Mouse (Mus musculus) megakaryocyte progenitor cell, adult 5-6 weeks (primary cell): Measurements from ENCODE around the gene Fip1l1. TPM values are rescaled to one million over a fixed set of nuclear protein-coding genes. Genes with fewer than 3 reads are reported as not detected.

ENCODE experiments used
- total RNA-seq, 2 experiments: library from RNA; stranded (forward) in 1 of 2; stranded (reverse) in 1 of 2; fragments of 157-497, 149-512 nt in 1 of 2; fragments of 200-1000 nt in 1 of 2; gene quantifications; 2 replicates each; pipeline versions ENCODE4 v1.2.3 to v1.2.4; 2015 to 2017

Fip1l1 gene
- total RNA-seq, 2 experiments from 2014 or later: 92.9 to 142 TPM

Other genes starting within 250 kb of the Fip1l1 start
- 20.2 and 30.8 TPM in 2 replicates for gene Scfd2, start 3.7 kb upstream of the Fip1l1 start, total RNA-seq (2015)
- 17.8 and 23.9 TPM in 2 replicates for gene Scfd2, start 3.7 kb upstream of the Fip1l1 start, total RNA-seq (2017)
- gene Lnx1, start 167.5 kb downstream of the Fip1l1 start, total RNA-seq (2015): 0.10 TPM in 1 of 2 replicates, not detected in the other
- gene Lnx1, start 167.5 kb downstream of the Fip1l1 start, total RNA-seq (2017): not detected in 2 replicates